Mouse (Mus musculus): ENCODE measurements around the gene Nsrp1.

The Nsrp1 gene

DNA sequence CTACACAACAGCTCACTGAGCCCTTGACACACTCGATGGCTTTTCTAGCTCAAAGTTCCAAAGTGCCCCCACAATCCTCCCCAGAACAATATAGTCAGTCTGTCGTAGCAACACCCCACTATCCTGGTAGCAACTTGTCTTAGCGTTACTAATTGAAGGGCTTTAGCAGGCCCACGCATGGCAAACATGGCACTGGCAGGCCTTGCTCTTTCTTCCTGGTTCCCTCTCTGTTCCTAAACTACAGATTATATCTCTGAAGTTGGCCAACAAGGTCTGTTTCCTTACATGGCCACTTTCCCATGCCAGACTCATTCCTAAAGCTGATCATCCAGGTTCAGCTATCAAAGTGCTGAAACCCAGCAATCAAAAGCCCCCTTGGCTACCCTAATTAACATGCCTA is 36.3 kb downstream of the Nsrp1 start:
- no peak for DNase-seq

DNA sequence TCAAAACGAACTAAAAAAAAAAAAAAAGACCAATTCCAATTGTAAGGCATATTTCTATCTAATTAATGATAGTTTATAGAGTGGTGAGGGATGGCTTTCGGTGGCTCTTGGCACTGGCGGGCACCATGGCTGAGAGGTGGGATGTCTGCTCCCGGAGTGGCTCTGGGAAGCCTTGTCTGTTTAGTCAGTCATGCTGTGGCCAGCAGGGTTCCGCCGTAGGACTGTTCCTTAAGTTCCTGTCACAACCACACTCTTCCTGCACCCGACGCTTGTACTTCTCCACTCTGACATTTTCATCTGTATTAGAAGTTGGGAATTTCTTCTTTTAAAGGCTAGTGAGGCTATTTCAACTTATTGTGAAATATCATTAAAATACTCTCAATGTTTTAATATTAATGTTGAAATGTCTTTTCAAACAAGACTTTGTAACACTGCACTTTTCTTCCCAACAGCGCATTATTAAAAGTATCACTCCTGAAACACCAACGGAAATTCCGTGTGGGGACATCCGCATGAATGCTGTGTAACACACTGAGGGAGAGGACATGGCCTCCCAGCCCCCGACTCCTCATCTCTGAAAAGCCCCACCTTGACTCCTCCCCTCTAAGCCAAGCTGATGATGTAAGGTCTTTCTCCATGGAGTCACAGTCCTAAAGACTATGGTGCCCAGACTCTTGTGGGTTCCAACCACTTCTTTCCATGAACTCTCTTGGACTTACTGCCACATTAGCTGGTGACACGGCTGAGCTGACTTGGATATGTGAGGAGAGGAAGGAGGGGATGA is 46.9 kb downstream of the Nsrp1 start:
- DNase-seq: no peak

DNA sequence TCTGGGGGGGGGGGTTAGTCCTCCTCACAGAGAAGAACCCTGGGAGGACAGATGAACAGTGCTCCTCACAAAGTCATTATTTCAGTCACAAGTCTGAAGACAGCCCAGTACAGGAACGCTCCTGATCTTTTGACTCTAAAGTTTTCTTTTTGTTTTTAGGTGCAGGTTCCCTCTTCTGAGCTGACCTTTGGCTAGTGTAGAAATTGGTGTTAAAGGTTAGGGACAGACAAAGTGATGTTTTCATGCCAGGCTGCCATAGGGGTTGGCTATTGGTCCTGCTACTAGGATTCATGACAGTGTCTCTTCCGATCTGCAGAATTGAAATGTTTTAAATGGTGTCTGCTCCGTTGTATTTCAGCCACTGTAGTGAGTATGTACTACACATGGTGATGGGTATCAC is 50.1 kb downstream of the Nsrp1 start:
- no peak for DNase-seq

DNA sequence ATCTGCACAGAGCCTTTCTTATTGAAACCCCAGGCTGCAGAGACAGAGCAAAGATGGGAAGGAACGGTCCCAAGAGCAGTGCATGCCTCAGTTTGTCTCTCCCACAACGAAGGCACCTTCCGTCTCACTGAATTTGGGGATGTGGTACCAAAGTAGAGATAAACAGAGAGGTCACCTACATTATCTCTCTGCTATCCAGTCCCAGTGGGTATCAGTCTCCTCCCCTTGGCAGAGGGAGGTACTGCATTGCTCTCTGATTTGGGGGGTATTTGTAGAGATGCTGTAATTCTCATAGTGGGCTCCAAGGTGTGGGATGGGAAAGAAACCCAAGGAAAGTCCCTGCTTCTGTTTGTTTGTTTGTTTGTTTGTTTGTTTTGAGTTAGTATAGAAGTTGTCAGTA is 51.7 kb downstream of the Nsrp1 start:
- DNase-seq: no peak

DNA sequence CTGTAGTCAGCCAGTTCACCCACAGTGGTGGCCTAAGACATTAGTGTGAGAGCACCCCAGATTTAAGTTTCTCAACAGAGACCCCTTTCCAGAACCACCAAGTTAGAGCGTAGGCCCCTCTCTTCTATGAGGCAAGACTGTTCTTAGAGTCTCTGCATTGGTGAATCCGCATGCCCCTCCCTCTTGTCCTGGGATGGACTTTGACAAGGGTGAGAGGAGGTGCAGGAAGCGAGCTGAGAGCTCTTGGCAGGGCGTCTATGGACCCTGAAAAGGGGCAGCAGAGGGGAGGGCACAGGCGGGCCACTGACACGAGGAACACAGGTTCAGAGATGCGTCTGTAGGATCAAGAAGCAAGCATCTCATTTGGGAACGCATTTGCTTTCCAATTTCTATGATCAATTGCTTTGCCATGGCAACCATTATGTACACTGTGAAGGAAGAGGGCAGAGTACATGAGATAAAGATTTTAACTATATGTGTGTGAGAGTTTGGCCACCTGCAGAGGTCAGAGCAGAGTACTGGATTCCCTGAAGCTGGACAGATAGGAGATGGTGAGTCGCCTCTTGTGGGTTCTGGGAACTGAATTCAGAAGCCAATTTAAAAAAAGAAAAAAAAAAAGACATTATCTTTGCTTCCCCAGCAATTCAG is 56.4 kb downstream of the Nsrp1 start:
- peak; percentile 51 for DNase-seq

DNA sequence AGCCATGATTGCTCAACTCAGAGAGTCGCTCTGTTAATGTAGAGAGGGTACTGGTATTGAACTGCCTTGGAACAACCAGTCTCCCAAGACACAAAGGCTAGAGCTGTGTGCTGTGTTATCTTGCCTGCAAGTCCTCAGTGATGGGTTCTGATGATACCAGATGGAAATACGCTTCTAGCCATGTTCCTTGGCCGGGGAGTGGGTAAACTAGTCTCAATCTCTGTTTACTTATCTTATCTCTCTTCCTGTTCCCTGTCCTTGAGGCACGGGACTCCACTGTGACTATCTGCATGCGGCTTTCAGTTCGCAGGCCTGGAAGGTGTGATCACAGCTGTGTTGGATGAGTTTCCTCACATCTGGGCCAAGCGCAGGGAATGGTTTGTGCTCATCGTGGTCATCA is 58.7 kb downstream of the Nsrp1 start:
- DNase-seq: no peak

DNA sequence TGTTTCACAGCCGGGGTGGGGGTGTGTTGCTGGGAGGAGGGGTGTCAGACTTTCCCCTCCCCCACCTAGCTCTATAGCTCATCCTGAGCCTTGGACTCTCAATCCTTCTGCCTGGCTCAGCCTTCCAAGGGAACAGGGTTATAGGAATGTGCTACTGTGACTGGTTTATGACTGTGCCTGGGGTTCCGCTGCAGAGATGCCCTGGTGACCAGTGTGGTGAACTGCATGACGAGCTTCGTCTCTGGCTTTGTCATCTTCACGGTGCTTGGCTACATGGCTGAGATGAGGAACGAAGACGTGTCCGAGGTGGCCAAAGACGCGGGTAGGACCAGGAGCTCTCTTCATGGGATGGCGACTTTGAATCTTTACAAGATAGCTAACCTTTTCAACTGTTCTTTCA is 60.2 kb downstream of the Nsrp1 start:
- DNase-seq: no peak

DNA sequence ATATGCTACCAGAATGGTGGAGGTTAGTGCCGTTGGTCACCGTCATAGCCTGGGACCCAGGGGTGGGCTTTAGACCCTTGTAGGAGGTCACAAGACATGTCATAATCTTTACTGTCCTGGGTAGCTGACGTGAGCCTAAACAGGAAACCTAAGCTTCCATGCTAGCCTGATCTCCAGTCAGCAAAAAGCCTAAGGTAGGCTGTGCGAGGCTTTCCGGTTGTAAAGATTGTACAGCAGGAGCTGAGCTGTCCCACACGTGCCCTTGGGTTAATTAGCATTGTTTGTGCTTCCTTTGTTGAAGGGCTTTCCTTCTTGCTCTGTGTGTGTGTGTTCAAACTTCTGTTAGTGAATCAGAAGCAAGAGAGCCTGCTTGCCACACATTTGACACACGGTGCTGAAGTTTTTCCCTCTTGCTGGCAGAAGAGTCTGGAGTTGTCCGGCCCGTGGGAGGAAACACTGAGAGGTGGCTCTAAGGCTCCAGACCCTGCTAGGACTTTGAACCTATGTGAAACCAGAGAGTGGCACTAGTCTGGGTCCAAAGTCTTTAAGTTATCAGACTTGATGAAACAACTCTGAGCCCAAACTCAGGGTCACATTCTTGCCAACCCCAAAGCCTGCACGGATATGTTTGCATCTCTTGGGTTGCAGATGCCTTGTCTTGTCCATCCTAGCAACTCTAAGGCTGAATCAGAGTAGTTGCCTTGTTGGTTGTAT is 67.3 kb downstream of the Nsrp1 start:
- no peak for DNase-seq

DNA sequence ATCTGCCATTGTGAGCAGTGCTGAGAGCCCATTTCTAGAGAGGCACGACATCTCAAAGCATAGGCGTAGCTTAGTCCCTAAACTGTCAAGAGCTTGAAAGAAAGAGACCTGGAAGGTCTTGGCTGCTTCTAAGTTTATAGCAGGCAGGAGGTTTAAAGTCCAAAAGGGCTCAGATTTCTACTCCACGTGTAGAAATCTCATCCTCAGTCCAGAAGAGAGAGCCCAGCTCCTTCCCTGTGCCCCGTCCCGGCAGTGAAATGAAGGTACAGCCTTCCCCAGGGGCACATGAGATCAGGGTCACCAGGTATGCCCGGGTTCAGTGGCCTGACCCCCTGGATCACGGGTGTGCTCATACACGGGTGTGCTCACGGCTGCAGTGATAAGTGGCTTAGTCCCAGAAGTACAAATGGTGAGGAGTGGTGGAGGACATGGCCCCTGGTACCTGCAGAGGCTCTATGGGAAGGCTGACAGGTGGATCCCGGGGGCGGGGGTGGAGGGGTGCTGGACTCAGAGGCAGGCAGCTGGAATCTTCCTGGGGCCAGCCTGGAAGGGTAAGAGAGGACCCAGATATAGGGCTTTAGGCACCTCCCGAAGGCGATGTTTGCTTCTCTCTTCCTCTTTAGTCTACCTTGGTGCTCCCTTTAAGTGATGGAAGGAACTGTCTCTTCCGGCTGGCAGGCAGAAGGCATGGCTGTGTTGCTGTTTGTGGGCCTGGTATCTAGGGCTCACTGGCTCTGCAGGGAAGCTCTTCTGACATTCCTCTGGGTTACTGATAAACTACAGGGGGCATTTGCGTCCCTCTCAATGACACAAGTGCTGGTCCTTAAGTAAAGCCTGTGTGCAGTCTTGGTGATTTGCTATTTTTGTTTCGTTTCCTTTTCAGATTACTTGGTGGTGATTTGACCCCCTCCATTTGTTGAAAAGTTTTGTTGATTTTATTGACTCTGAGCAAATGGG is 68.9 kb downstream of the Nsrp1 start:
- DNase-seq: peak; percentile 43

DNA sequence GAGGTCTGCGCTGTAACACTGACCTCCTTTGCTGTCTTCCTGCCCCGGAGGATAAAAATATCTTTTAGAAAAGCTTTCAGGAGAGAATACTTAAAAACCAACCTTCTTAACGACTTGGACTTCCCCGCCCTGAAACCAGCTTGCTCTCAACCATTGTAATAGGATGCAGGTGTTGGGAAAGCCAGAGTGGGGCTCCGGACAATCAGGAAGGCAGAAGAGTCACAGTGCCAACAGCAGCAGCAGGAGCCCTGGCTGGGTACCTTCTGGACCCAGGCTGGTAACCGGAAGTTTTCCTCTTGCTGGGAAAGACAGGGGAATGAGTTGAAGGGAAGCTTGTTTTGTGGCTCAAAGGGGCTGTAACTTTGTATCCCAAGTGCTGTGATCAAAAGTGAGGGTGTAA is 71.6 kb downstream of the Nsrp1 start:
- no peak for DNase-seq

DNA sequence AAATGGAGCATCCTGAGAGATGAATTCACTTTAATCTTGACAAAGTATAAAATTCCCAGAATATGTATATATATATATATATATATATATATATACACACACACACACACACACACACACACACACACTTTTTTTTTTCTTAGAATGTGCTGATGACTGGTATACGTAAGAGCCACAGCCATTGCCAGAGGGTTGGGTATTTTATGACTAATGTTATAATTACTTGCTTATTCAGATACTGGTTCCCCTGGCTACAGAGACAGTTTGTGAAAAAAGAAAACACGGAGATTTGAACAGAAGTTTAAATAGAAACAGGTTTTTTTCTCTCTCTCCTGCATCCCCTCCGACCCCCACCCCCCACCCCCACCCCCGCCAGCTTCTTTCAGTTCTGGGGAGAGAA is 72.4 kb downstream of the Nsrp1 start:
- DNase-seq: no peak

DNA sequence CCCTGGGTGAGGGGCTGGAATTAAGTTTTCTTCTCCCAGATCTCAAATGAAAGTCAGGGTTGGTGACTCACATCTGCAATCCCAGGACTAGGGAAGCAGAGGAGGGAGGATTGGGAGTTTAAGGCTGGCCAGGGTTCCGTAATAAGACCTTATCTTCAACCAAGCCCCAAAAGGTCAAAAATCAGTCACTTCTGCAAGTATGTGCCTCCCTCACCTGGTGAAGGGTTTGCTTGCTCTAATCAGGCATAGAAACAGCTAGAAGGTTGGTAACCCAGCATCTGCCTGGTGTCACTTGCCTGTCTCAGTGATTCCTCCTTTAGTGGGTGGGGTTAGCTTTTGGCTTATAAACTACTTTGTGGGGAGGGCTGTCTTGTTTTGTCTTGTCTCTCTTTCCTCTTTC is 75.9 kb downstream of the Nsrp1 start:
- no peak for DNase-seq

DNA sequence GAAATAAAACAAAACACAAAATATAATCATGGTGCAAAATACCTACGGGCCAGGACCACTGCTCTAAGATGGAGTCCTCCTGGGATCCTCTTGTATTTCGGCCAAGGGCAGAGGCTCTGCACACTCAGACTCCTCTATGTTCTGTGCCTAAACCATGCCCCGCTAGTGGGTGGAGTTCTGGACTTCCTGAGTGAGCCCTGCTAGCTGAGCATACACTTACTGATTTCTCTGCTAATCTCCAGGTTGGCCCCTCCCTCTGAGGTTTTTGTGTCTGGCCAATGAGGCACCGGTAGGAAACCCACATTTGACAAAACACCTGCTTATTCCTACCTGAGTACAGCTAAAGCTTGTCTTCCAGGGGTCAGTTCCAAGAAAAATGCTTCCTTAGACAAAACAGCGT is 77.5 kb downstream of the Nsrp1 start:
- DNase-seq: no peak

DNA sequence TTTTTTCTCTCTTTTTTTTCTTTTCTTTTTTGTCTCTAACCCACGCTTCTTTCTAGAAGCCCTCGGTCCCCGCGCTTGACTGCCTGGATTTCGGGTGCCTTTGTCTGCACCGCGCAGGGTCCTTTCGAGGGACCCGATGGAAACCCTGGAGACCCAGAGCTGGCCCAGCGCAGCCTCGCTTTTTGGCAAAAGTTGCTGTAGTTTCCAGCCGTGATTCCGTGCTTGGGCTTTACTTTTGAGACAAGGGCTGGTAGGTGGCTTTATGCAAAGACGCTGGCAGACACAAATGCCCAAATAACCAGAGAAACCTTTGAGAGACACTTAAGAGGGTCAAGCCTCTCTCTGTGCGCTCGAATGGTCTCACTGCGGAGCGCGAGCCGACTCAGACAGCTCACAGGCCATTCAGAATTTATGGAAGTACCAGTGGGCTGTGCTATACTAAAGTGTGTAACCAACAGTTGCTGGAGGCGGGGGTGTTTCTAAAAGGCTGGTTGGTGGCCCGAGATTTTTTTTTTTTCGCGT is 79.5 kb downstream of the Nsrp1 start:
- DNase-seq: no peak

DNA sequence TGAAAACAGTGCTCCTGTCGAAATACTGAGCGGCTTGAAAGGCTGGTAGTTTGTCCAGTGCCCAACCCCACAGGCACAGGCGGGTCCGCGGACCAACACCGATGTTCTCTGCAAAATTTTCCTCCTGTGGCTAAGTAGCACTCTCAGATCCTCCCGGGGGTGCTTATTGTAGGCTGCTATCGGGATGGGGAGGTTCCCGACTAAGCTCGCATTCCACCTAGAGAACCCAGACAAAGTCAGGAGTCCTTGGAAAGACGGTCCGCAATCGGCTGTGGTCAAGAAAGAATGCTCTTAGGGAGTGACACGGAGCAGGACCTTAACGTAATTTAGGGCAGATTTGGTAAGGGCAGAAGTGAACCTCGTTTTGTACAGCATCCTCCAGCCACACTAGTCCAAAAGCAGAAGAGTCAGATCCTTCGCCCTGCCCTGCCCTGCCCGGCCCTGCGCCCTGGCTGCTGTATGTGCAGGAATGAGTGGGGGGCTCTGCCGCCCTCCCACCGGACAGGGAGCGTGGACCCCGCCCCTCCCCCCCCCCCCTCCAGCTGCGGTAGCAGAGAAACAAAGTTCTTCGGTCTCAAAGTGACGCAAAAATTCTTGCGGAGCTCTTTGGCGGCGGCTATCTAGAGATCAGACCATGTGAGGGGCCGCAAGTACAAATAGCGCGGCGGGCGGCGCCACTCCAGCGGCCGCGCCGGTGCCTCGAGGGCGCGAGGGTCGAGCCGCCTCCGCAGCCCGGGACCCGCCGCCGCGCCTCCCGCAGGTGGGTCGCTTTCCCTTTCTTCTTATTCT is 80.1 kb downstream of the Nsrp1 start, which contains the start of gene Slc6a4:
Gene Slc6a4 (plus strand): TSS at position 688 of the 789 bp plus-strand sequence.
- DNase-seq: no peak

DNA sequence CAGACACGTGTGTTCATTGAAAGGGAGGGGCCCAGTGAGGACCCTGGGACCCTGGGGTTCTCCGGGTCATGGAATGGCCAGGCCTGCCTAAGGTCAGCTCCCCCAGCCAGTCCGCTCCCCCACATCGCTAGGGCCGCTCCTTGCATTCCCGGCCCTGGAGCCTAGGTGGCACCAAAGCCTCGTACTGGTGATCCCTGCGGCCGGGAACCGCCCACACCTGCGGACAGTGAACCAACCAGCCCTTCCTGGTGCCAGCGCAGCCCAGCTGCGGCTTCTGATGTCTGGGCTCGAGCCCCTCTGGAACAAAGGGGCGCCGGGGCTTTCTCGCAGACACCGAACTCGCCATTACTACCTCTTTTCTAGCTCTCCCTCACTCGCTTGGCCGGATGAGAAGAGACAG is 80.9 kb downstream of the Nsrp1 start:
- peak; percentile 62 for DNase-seq

DNA sequence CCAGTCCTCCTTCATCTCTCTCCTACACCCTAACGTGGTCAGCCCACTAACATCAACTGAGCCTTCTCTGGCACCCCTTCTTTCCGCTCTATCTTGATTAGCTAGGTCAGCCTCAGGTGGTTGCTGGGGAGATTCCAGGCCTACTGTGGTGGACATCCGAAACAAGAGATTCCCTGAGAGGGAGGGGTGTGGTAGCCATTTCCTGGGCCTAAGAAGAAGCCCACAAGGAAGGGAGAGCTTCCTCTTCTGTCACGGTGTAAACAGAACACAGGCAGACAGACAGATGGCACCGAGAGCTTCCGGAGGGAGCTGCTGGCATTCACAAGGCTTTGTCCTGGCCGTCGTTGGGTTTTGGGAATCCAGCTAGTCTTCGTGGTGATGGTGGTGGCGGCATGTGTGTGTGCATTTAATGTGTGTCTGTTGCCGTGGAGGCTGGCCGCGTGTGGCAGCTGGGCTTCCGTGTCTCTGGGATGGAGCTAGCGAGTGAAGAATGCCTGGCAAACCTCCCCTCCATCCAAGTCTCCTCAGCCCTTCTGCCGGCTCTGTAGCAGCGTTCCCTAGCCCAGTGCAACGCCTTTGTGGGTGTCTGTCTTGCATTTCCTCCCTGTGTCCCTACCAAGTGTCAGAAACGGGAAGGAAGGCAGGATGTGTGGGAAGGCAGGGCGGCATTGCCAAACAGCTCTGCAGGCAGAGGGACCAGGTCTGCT is 82.1 kb downstream of the Nsrp1 start:
- DNase-seq: no peak

Measured in kidney, adult 11 months (tissue).